Mouse (Mus musculus) yolk sac, embryonic 10.5 days (tissue): ENCODE data around the gene Aldh16a1.
"Not testable (repeated sequence)": the region's sequence is repeated elsewhere in the genome, so short reads cannot be mapped to it uniquely, and the experiment has no call there.

Experiments used
- DNase-seq: peaks from one replicate; pipeline ENCODE4 v3.0.0-alpha.2; 2017; ENCODE audit warnings: low spot score

The Aldh16a1 gene

DNA sequence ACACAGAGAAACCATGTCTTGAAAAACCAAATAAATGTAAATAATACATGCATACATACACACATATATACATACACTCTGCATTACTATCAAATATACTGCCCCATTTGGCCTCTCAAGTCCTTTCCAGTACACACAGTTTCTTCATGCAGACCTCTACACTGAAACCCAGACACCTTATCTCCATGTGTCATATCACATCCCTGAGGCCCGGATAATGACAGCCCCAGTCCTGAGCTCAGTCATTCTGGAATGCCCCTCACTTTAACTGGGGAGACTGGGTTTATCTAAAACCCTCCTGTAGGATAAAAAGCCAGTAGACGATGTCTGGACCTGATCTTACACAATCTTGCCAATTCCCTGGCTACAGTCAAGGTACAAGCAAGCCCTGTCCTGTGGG is 40.9 kb downstream of the Aldh16a1 start:
- DNase-seq: no peak

DNA sequence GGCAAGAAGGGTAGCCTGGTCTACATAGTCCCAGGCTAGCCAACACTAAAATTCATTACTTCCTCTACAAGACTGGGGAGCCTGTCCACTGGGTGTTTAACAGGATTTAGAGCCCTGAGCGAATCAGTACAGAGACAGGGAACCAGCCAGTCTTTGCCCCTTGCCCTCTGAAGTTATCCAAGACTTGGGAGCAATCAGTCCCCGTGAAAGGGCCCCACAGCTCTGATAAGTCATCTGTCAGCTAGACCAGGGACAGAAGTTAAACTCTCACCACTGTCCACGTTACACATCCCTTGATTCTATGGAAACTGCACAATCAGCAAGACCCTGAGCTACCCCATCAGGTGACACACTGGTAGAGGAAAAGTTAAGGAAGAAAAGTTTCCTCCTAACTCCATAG is 41.9 kb downstream of the Aldh16a1 start:
- peak; percentile 79 for DNase-seq

DNA sequence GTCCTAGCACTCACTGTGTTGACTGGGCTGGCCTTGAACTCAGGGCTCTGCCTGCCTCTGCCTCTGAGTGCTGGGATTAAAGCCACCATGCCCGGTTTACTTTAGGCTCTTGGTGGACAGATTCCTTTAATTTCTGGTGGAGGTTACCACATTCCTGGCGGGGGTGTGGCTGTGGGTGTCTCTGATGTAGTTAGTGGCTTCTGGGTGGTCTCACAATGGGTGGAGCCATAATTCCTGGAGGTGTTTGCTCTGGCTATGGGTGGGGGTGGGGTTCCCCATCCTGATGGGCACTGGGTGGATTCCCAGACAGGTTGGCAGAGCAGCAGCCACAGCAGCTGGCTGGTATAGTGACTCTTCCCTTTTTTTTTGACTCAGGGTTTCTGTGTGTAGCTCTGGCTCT is 42.4 kb downstream of the Aldh16a1 start:
- no peak for DNase-seq

DNA sequence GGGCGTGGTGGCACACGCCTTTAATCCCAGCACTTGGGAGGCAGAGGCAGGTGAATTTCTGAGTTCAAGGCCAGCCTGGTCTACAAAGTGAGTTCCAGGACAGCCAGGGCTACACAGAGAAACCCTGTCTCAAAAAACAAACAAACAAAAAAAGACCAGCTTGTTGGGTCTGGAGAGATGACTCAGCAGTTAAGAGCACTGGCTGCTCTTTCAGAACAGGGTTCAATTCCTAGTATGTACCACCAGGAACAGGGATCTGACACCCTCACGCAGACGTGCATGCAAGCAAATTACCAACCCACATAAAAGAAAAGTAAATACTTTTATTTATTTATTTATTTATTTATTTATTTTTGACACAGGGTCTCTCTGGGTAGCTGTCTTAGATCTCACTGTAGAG is 44.3 kb downstream of the Aldh16a1 start:
- DNase-seq: not testable (repeated sequence)

DNA sequence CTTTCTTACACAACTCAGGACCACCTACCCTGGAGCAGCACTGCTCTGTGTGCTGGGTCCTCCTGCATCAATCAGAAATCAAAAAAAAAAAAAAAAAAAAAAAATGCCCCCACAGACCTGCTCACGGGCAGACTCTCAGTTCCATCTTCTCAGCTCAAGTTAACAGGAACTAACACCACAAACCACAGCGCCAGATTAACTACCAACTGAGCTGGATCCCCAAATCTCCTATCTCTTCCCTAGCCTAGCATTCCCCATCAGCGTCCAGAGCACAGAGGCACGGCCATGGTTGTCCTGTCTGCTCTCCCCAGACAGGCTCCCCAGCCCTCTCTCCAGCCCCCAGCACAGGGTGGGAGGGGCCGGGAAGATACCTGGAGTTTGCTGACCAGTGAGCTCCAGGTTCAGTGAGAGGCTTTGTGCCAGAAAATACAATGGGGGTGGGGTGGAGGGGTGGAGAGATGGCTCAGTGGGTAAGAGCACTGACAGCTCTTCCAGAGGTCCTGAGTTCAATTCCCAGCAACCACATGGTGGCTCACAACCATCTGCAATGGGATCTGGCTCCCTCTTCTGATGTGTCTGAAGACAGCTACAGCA is 47.2 kb downstream of the Aldh16a1 start:
- DNase-seq: no peak

DNA sequence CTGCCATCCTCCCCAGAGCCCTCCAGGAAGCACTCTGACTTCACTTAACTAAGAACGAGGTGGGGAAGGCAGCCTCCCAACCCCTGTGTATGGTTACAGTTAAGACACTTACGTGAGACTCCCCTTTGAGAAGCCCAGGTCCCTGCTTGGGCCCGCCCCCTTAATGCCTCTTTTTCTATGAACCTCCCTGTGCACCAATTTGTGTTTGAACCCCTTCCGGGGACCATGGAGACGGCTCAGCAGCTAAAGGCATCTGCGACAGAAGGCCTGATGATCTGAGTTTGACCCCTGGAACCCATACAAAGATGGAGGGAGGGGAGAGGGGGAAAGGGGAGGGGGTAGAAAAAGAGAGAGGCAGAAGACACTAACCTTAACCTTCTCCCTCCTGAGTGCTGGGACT is 47.9 kb downstream of the Aldh16a1 start:
- no peak for DNase-seq

DNA sequence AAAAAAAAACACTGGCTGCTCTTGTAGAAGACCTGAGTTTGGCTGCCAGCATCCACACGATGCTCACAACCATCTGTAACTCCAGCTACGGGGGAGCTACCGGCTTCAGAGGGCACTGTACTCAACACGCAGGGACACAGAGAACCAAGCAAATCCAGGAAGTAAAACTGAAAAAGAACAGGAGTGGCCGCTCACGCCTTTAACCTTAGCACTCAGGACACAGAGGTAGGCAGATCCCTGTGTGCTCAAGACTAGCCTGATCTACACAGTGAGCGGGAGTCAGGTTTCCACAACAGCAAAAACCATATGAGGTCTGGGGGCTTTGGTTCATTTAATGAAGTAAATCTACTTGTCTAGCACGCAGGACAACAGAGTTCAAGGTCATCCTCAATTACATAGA is 48.9 kb downstream of the Aldh16a1 start:
- no peak for DNase-seq

DNA sequence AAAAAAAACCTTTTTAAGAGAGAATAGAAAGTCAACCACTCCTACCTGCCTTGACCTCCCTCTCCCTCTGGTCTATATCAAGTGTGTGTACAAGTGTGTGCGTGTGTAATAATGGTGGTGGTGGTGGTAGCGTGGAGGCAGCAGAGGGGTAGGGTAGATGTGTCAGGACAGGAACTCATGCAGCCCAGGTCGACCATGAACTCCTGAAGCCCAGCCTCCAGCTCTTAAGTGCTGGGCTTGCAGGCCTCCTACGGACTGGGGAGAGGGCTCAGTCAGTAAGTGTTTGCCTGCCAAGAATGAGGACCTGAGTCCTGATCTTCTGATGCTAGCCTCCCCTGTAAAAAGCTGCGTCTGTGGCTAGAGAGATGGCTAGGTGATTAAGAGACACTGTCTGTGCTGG is 49.4 kb downstream of the Aldh16a1 start:
- DNase-seq: no peak

DNA sequence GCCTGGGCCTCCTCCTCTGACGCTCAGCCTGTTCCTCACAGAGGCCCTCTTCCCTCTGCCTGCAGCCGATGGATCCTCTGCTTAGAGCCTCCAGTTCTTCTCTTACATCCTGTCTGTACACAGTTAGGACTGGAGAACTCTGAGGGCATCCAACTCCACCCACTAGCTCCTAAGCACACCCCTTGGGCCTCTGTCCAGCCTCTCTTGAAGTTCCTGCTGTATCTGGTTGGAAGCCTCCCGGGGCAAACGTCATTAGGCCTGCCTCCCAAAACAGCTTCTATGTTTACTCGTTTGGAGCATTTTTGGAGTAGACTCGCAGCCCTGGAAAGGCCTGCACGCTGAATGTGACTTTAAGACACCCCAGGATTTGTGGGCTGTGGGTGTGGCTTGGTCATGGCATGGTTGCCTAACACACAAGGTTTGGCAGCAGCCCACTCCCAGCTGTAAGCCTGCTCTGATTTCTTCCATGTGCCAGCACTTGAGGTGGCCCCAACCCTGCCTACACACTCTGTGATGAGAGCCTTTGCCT is 50.7 kb downstream of the Aldh16a1 start, which contains the start of gene Fcgrt:
TSS of gene Fcgrt (minus strand) at position 200 of the 529 bp plus-strand sequence.
- DNase-seq: peak; percentile 89

DNA sequence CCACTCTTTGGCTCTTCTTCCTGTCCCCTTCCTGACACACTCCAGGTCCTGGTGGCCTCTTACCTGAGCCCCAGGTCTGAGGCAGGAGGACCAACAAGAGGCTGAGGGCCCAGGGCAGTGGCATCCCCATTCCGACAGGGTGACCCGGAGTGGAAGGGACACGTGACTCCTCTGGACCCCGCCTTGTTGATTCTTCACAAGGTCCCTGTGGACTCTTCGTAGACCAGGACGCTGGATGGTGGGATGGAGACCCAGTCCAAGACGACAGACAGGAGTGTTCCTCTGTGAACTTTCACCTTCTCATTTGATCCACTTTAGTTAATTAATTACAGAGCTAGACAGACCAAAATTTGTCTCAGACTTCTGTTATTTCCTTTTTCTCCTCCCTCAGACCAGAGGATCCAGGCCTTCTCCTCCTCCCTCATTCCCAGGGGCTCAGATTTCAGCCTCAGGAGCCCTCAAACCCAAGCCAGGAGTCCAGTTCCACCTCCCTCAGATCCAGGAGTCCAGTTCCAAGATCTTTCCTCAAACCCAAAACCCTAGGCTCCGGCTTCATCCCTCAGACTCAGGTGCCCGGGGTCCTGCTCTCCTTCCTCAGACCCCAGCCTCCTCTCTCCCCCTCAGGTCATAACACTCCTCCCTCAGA is 51.3 kb downstream of the Aldh16a1 start:
- no peak for DNase-seq

DNA sequence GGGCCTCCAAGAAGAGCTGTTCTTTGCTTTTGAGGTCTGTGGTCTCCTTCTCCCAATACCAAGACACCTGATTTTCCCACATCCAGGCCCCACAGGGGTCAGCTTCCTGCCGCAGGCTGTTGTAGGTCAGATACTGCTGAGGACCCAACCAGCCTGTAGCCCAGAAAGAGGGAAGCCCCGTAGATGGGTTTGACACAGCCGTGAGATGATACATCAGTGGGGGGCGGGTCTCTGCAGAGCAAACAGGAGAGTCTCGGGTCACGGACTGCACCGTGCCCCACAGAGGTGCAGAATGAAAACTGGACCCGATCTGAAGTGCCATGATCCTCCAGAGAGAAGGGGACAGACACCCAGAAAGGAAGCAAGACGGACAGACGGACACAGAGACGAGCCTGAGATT is 51.9 kb downstream of the Aldh16a1 start:
- no peak for DNase-seq

DNA sequence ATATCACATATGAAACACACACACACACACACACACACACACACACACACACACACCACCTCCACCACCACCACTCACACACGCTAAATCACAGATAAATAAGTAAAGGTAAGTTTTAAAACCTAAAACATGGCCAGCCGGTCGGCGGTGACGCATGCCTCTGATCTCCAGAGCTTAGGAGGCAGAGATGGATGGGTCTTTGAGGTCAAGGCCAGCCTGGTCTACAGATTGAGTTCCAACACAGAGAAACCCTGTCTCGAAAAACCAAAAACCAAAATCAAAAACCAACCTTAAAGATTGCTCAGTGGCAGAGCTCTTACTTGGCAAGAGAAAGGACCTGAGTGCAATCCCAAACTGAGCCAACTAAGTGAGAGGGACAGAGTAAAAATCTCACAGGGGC is 54.3 kb downstream of the Aldh16a1 start:
- DNase-seq: no peak

DNA sequence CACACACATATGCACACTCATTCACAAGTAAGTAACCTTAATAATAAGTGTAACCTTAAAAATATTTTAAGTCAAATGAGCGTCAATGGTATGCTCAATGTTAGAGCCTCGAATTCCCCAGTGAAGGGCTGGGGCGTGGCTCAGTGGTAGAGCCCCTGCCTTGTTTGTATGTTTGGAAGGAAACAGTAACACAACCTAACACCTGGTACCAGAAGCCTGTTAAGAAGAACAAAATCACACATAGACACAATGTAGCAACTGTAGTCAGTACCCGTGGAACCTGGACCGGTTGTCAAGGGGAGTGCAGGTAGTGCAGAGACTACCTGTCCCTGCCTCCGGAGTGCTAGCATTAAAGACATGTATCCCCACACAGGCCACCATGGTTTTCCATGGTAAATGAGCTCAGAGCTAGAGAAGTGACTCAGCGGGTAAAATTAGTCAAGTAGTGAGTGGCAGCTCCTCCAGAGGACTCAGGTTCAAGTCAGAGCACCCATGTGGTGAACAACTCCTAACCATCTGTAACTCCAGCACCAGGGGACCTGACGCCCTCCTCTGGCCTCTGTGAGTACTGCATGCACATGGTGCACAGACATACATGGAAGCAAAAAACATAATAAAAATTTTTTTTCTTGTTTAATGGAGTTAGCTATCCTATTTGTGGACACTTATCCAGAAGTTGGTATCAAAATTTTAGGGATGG is 55.7 kb downstream of the Aldh16a1 start:
- no peak for DNase-seq

DNA sequence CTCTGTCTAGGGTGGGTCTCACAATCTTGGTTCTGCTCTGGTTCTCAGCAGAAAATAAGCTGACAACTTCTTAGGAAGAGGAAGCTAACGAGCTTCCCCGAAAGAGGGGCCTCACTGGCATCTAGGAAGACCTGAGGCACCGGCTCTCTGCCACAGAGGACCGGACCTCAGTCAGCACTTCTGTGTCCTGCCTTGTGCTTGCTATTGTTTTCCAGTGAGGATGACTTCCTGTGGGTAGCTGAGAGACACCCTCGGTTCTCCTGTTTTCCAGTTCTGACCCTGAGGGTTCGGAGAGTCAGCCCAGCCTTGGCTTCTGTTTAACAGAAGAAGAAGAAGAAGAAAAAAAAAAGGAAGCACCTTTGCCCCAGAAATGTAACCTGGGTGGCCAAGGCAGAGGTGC is 56.9 kb downstream of the Aldh16a1 start:
- no peak for DNase-seq

DNA sequence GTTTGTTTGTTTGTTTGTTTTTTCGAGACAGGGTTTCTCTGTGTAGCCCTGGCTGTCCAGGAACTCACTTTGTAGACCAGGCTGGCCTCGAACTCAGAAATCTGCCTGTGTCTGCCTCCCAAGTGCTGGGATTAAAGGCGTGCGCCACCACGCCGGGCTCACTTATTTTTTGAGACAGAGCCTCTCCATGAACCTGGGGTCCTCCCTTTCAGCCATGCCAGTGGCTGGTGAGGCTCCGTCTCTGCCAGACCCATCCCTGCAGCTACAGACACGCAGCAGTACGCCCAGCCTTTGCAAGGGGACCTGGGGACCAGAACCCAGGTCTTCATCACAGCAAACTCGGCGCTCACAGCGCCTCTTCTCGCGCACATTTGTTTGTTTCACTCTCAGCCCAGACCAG is 58.4 kb downstream of the Aldh16a1 start:
- not testable (repeated sequence) for DNase-seq

DNA sequence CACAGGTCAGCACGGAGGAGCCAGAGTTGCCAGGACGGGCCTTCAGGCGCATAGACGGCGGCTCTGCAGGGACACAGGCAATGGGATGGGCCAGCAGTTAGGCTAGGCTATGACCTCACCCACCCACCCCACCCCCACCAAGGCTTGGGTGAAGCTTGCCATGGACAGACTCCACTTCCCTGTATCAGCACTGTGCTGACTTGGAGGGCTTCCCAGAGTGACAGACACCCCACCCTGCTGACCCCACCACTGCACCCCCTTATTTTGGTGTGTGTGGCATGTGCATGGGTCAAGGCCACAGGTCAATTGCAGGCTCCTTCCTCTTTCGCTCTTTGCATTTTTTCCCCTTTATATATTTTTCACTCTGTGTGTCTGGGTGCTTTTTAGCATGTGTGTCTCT is 59.0 kb downstream of the Aldh16a1 start:
- no peak for DNase-seq

DNA sequence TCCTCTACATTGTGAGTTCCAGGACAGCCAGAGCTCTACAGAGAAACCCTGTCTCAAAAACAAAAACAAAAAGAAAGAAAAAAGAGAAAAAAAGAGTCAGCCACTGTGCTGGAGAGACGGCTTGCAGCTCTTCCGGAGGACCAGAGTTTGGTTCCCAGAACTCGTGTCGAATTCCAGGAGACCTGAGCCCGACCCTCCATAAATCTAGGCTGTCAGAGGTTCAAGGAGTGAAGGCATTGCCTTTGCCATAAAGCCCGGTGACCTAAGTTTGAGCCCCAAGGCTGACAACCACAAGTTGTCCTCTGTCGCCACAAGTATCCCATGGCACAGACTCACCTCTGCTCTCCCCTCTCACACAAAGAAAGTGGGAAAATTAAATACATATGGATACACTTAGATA is 60.3 kb downstream of the Aldh16a1 start:
- DNase-seq: no peak

DNA sequence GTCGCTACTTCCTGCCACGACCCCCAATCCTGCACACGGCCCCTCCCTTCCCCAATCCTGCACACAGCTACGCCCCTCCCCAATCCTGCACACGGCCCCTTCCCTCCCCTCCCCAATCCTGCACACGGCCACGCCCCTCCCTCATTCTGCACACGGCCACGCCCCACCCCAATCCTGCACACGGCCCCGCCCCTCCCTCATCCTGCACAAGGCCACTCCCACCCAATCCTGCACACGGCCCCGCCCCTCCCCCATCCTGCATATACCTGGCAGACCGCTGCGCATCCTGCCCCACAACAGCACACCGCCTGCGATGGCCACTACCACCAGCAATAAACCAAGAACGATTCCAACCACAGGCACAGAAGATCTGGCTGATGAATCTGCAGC is 60.9 kb downstream of the Aldh16a1 start:
- DNase-seq: peak; percentile 50

DNA sequence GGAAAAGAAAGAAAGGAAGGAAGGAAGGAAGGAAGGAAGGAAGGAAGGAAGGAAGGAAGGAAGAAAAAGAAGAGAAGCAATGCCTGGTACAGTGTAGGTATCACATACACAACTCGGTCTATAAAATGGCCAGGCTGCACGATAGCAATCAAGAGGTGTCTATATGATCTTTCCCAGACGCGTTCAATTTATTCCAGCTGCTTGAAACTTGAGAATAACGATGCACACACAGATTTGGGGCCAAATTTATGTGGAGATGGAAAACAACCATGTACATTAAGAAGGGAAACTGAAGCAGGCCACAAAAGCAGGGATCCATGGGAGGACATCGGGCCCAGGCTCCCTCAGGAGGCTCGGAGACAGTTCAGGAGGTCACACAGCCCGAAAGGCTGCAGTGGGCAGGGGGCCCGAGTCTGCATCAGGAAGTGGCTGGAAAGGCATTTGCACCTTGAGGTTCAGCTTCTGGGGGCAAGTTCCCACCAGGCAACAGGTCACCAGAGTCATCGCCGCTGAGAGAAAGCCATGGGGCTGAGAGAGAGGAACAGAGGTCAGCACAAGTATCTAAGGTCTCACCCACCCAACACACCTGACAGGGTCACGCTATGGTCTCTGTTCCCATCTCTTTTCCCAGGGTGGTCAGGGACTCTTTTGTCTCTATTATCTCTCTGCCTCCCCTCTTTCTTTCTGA is 61.4 kb downstream of the Aldh16a1 start:
- no peak for DNase-seq

DNA sequence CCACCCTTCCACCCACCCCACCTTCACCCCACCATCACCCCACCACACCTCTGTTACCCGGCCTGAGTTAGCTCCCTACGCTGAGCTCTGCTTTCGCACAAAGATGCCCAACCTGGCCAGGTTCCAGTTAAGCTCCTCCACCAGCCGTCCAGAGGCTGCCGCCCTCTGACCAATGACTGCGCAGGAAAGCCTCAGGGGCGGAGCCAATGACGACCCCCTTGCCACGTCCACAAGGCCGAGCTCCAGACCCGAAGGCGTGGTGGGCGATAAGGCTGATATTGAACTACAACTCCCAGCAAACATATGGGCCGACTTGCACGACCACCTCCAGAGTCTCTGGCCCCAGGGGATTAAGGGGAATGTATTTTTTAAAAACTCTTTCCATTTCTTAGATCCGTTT is 62.3 kb downstream of the Aldh16a1 start, which contains the start of gene Rcn3:
TSS of gene Rcn3 (minus strand) at position 174 of the 400 bp plus-strand sequence.
- DNase-seq: peak; percentile 96

DNA sequence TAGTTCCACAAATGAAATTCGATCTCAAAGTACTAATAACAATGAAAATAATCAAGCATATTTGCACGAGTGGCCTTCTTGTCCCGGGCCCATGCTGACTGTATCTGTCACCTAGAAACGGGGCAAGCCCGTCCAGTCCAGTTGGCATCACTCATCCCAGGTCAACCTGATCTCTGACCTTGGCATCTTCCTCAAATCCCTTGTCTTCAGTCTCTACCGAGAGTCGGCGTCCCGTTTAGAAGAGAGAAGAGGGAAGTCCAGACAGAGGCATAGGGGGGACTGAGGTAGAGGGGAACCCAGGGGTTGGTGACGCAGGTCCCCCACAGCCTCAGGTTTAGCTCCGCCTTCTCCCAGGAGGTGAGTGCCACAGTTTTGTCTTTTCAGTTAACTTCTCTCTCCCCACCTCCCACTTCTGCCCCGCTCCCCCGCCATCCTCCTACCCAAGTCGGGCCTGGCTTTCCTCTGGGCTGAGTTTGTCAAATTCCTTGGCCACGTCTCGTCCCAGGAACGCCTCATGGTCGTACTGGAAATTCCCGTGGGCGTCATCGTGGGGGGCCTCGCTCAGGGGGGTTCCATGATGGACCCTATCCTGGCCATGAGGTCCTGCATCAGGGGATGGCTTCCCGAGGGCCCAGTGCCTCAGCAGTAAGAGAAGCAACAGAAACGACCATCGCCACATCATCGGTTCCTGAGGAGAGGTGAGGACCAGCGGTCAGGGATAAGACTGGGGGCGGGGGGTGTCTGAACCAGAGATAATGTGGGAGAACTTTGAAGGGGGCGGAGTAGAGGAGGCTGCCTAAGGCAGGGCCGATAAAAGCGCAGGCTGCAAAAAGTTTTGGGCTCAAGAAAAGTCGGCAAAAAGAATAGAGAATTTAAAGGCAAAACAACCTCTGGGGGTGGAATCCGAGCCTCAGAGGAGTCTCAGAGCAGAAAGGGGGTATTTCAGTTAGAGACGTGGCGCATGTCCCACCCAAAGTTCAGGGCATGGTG is 63.1 kb downstream of the Aldh16a1 start:
- peak; percentile 54 for DNase-seq
